Mouse (Mus musculus) cortical plate, adult 2 months (tissue): ENCODE data around the gene Olfr645.

Source experiments
- CTCF ChIP-seq: fragments of 200-500 bp; IDR thresholded peaks from 2 replicates; pipeline ENCODE4 v1.5.1; 2011; ENCODE audit warnings: mild to moderate bottlenecking, control low read depth, low read length; ENCODE audit not compliant: insufficient read depth; ENCODE audit errors: extremely low read depth
- POLR2A ChIP-seq: fragments of 200-500 bp; IDR thresholded peaks from 2 replicates; pipeline ENCODE4 v1.6.1; 2011; ENCODE audit warnings: mild to moderate bottlenecking, low read length, control low read depth; ENCODE audit not compliant: insufficient read depth; ENCODE audit errors: extremely low read depth

DNA sequence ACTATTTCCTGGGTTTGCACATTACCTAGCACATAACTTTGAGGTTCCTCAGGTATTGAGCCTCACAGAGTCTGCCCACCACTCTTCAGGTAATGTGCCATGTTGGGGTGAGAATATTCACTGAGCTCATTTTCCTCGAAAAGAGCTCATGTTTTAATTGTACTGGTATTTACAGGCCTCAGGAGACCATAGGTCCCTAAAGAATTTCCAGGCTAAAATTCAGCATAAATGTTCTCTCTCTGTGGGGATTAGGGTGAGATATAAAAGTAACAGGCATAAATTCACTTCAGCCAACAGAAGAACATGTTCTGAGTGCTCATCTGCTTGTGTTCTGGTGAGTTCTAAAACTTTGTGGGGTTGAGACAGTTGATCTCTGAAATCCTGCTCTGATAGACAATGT is 50.1 kb downstream of the Olfr645 start, which contains the start of gene Olfr641:
- no peak for TF ChIP-seq POLR2A
- TF ChIP-seq CTCF = no peak
